Mouse (Mus musculus): ENCODE data around the gene Ddx20.
"Not testable (repeated sequence)": the region's sequence is repeated elsewhere in the genome, so short reads cannot be mapped to it uniquely, and the experiment has no call there.

The Ddx20 gene

GRCm38 (mm10) chr3:105705061-105705549 lies 17.7 kb upstream of the Ddx20 start:
- DNase-seq = no peak

DNA sequence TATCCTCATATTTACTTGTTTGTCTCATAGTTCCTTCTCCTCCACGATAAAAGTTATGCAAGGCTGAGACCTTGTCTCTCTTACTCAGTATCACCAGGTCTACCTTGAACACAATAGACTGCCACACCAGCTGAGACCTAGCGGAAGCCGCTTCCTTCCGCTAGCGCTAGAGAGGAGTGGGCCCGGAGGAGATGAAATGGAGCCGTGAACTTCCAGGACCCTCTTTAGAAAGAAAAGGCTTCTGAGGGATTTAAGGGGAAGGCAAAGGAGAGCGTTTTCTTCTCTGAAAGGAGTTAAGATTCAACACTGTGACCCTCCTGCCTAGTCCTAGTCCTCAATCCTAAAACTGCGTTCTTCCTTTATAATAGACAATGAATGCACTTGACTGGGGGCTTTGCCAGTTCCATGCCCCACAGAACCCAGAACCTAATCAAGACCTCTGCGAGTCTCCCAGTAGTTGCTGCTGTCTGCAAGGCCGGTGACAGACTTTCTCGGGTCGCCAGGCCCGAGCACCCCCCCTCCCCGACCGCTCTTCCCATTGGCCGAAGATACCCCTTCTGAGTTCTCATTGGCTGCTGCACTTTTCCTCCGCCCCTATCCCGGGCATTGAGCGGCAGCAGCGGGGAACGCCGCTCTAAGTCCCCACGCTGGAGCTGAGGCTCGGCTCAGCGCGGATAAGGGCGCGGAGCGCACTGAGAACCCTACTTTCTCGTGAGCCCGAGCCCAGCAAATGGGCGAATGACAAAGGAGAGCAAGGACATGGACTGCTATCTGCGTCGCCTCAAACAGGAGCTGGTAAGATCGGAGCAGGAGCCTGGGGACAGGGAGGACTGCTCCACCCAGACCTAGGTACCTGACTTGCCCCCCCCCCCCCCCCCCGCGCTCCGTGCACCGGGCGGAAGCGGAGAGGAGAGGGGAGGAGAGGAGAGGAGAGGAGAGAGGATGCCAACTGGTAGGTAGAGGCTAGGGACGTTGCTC lies 16.9 kb upstream of the Ddx20 start, which contains the start of gene Inka2:
Gene Inka2 (plus strand): TSS at position 569 of the 978 bp plus-strand sequence.
- peak; percentile 64 to 70 for DNase-seq

- DNase-seq = no peak
Measured at GRCm38 (mm10) chr3:105703571-105703970, 16.2 kb upstream of the Ddx20 start.

GRCm38 (mm10) chr3:105701399-105701798 lies 14.0 kb upstream of the Ddx20 start:
- DNase-seq = no peak

DNA sequence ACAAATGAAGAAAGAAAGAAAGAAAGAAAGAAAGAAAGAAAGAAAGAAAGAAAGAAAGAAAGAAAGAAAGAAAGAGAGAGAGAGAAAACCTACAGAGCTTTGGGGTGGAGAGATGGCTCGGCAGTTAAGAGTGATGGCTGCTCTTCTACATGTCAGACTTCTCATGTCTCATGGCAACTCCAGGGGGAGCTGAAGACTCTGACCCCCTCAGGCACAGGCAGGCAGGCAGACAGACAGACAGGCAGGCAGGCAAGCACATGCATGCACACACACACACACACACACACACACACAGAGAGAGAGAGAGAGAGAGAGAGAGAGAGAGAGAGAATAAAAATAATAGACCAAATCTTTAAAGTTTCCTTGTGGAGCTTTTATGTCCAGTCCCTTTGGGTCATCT lies 13.4 kb upstream of the Ddx20 start:
- not testable (repeated sequence) for DNase-seq

DNA sequence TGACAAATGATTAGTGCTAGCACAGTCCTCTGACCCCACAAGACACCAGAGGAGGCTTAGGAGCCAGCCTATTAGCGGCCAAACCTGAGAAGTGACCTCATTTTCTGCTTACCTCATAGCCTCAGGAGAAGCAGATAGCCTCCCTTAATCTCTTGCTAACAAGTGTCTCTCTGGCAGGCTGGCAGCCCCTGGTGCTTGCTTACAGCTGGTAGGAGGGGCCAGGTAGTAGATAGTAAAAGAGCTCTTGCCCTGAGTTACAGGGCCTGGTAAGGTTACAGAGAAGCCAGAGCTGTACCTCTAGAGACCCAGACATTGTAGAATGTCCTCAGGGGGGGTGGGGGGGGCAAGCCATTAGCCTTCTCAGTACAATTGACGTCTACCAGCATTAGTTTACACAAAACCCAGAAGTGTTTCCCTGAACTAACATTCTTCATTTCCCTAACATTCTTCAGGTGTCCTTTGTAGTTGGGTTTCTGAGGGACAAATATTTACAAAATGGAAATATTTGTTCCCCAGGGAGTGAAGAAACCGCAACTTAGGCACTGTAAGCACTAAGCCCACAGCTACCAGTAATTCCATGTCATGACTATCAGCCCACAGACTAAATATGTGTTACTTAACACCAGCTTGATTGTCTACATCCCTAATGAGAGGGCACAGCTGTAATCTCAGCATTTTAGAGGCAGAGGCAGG lies 12.0 kb upstream of the Ddx20 start:
- DNase-seq = no peak

GRCm38 (mm10) chr3:105698311-105698710 lies 10.9 kb upstream of the Ddx20 start:
- DNase-seq = no peak

GRCm38 (mm10) chr3:105697148-105697441 lies 9.7 kb upstream of the Ddx20 start:
- DNase-seq = no peak

GRCm38 (mm10) chr3:105696387-105697147 lies 9.2 kb upstream of the Ddx20 start:
- no peak for DNase-seq

- DNase-seq = no peak
Measured at GRCm38 (mm10) chr3:105695476-105696386, 8.4 kb upstream of the Ddx20 start.

DNA sequence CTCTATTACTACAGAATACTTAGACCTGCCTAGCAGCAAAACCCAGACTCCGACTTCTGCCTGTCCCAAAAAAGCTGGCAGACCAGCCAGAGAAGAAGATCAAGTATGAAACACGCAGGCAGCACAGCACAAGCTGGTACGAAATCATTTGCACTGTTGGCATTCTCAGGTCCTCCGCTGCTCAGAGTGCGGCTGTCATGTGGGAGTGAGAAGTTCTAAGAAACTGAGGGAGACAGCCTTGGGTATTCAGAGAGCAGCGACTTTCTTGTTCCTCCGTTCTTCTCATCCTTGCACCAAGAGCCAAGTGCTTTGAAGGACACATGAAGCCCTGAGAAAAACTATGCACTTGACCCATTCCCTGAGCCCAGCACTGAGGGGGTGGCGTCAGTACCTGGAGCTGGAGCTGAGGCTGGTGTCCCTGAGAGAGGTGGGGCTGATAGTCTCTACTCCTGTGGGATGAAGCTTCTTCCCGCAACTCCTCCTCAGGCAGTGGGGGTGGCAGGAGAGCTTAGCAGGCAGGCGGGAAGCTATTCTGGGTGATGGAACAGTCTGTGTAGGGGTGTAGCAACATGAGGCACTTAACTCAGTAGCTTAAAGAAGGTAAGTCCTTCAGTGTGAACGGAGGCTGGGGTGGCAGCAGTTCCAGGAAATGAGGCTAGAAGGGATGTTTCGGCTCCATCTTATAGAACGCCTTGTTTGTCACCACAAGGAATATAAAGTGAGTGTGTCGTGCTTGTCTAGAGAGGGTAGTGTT lies 6.1 kb upstream of the Ddx20 start:
- no peak for DNase-seq

DNA sequence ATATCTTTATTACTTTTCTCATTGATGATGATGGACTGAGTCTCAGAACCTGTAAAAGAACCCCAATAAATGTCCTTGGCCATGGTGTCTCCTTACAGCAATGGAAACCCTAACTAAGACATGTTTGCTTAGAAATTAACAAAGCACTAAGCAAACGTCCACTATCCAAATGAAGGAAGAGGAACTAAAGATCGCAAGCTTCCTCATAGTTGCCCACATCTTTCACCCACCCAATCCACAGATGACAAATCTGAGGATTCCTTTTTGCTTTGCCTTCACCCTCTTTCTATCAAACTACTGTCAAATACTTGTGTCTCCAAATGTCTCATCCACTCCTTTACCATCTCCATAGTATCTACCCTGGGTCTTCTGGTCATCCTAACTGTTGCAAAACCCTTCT lies 1.2 kb upstream of the Ddx20 start:
- no peak for DNase-seq

- peak in 1 of 2 experiments; percentile 14 for DNase-seq
Measured at GRCm38 (mm10) chr3:105686394-105687323, 715 bp downstream of the Ddx20 start.

DNA sequence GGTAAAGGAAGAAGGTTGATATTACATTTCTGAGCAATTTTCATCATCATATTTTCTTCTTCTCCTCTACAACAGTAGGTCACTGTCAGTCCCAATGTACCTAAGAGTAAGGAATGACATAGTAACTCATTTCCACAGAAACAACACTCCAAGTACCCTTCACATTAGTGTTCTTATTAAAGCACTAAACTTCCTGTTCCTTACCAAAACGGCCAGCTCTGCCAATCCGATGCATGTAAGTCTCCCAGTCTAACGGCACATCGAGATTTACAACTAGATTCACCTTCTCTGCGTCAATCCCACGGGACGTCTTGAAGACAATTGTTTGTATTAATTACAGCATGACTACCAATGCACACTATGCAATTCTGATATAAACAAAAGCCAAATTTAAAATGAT lies 7.0 kb downstream of the Ddx20 start:
- no peak for DNase-seq

DNA sequence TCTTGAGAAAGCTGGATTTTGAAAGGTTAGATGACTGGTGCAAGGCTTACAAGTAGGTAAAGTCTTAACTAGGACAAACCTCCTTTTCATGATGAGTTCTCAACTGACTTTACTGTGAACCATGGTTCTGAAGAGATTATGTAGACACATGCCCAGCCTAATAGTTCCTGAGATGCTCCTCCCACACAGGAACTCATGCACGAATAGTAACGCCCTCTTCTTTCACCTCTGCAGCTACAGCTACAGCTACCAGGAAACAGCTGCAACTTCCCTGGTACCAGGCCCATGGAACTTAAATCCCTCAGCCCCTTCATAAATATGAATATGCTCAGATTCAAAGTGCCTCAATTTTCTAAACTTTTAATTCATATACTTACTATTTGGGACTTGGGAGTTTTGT lies 11.4 kb downstream of the Ddx20 start:
- DNase-seq = no peak

- peak; percentile 62 to 69 for DNase-seq
Measured at GRCm38 (mm10) chr3:105674595-105675218, 12.7 kb downstream of the Ddx20 start.

GRCm38 (mm10) chr3:105670801-105671200 lies 16.6 kb downstream of the Ddx20 start:
- no peak for DNase-seq

DNA sequence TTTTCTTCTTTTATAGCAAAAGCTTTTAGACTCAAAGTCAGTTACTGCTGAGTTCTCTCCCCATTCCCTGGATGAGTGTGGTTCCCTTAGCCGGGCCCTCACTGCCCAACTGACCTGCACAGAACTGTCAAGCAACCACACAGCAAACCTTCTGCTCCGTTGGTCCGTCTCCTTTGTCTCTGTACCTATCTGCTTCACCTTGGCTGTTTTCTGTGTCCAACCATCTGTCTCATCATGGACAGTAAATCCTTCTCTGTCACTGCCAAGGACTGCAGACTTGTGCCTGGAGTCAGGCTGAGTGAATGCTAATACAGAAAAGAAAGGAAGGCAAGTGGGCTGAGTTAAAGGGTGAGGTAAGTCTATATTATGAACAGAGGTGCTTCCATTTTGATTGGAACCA lies 17.6 kb downstream of the Ddx20 start:
- no peak for DNase-seq

- DNase-seq = no peak
Measured at GRCm38 (mm10) chr3:105668161-105668560, 19.2 kb downstream of the Ddx20 start.
